Mouse (Mus musculus): ENCODE data around the gene Gnb3. TPM values are rescaled to one million over a fixed set of nuclear protein-coding genes. Genes with fewer than 3 reads are reported as not detected.
A peak's percentile ranks its signal among the peaks of the same experiment; 100 is the strongest.
"Not testable (repeated sequence)": the region's sequence is repeated elsewhere in the genome, so short reads cannot be mapped to it uniquely, and the experiment has no call there.

The Gnb3 gene
- total RNA-seq, 2 experiments from 2014 or later = 14.1 to 14.6 TPM

DNA sequence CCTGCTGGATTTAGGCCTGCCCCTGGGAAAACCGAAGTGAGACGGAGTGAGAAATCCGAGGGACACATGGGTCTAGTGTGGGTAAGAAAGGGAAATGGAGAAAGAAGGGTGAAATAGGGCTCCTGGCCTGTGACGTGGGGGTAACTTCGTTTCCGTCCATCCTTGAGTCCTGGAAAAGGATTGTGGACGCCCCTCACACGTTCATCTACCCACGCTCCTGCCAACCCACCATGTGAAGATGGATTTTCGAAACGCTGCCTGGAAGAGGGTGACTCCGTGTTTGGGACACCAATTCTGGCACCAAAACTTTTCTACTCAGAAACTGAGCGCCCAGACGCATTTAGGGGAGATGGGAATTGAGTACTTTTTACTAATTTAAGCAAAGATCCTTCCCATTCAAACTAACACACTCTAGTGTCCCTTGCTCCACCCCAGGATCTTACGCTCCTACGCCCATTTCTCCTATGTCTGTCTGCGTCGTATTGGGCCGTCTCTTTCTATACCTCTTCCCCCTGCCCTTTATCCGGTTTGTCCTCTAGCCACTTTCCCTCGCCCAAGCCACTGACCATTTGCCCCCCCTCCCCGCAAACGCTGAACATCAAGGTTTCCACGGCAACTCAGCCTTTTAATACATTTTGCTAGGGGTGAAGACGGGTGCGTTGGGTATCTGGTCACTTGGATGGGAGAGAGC is 17.9 kb upstream of the Gnb3 start:
- DNase-seq = no peak

GRCm38 (mm10) chr6:124856916-124857839 is 17.1 kb upstream of the Gnb3 start, which contains the start of gene P3h3:
TSS of gene P3h3 (minus strand) at chr6:124857752.
- DNase-seq = peak; percentile 87

GRCm38 (mm10) chr6:124856321-124856720 is 16.2 kb upstream of the Gnb3 start:
- no peak for DNase-seq

- DNase-seq = no peak
Measured at GRCm38 (mm10) chr6:124854647-124855046, 14.6 kb upstream of the Gnb3 start.

GRCm38 (mm10) chr6:124850535-124850934 is 10.5 kb upstream of the Gnb3 start:
- DNase-seq = no peak

GRCm38 (mm10) chr6:124847305-124847704 is 7.2 kb upstream of the Gnb3 start:
- peak; percentile 90 to 98 for DNase-seq

- DNase-seq = peak; percentile 64 to 65
Measured at GRCm38 (mm10) chr6:124839805-124840204, 270 bp downstream of the Gnb3 start.

DNA sequence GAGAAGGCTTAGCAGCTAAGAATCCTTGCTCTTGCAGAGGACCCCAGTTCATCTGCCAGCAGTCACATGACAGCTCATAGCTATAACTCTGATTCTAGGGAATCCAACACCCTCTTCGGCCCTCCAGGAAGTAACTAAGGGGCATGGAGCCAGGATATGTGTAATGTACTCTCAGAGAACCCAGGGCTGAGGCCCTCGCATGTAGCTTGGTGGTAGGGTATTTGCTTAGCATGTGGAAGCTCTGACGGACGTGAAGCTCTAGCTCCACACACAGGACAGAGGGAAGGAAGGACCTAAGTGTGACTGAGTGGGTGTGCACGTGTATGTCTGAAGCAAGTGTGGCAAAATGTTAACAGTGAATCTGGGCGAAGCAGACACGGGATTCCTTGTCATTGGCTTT is 3.7 kb downstream of the Gnb3 start:
- no peak for DNase-seq

DNA sequence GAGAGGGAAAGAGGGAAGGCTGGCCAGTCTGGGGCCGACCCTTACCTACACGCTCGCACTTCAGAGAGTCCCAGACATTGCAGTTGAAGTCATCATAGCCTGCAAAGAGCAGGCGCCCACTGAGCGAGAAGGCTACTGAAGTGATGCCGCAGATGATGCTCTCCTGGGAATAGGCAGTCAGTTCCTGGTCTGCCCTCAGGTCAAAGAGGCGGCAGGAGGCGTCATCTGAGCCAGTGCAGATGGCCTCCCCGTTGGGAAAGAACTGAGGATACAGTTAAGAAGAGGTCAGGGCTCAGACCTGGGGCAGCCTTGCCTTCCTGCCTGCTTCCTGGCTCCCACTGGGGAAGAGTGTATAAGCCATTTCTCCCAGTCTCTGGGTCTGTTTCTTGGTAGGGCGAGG is 4.5 kb downstream of the Gnb3 start:
- no peak for DNase-seq

DNA sequence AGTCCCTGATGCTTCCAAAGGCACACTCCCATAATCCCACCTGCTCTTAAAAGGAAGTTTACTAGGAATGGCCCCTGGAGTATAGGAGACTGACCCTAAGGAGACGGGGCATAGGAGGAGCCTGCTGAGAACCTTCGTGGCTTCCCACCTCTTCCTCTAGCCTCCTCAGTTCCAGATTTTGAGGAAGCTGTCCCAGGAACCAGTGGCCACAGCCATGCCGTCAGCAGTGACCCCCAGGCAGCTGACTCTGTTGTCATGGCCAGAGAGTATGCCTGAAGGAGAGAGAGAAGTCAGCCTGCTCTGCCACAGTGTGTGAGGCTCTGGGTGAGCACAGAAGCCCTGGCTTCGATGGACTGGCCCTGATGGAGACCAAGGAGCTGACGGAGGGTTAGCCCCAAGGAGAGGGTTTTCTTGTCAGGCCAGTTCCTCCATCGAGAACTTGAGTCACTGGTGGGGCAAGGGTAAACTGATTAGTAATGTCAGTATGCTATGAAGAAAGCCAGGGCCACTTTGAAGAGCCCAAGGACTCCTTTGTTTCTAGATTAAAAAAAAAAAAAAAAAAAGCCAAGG is 5.5 kb downstream of the Gnb3 start:
- peak in 1 of 2 experiments; percentile 56 for DNase-seq

DNA sequence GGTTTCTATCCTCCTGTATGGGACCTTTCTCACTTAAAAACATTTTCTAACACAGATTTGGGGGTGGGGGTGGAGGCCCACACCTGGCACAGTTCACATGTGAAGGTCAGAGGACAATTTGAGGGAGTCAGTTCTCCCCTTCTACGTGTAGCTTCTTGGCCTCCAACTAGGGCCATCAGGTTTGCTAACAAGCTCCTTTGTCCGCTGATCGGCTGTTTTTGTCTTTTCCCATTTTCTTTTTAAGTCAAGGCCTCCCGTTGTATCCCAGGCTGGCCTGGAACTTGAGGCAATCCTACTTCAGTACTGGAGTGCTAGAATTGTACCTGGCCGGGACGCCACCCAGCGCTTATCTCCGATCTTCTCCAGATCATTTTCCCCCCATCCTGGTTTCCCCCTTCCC is 8.4 kb downstream of the Gnb3 start:
- DNase-seq = no peak

GRCm38 (mm10) chr6:124831199-124831598 is 8.9 kb downstream of the Gnb3 start:
- not testable (repeated sequence) for DNase-seq

- DNase-seq = peak; percentile 97 to 98
Measured at GRCm38 (mm10) chr6:124829799-124830700, 10.0 kb downstream of the Gnb3 start.

DNA sequence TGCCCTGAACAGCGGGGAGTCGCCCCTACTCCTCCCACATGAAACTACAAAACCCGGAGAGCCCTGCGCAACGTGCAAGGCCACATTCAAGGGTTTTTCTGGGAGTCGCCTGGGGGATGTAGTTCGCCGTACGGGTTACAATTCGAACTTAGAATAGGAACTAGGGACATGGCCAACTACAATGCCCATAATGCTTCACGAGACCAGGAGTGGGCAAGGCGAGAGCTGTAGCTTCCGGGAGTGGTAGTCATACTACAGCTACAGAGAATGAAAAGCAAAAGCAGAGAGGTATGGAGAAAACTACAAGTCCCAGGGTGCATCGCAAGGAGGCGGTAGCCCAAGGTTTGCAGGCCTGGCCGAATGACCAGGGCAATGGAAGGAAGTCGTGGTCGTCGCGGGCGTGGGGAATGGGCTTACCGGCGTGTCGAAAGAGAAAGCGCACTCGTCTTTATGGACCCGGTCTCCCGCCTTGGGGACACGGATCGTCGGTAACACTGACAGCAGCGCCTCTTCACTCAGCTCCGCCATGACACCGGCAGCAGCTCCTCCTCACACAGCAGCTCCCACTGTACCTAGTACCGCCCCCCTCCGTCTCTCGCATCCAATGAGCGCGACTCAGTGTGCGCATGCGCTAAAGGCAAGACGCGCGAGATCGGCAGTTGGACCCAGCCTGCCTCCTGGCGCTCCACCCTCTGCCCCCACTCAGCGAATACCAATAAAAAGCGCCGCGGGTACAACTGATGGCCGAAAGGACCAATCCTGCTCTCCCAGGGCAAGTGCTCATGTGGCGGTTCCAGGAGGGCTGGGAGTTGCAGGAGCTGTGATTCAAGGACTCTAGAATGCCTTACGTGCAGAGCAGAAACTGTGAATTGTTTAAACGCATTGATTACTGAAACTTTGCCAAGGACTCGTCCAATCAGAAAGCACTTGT is 10.9 kb downstream of the Gnb3 start, which contains the start of the genes Usp5 and Cdca3:
TSS of gene Usp5 (minus strand) at position 617 of the 931 bp plus-strand sequence.
TSS of gene Cdca3 (plus strand) at position 680 of the 931 bp plus-strand sequence.
- peak; percentile 98 to 100 for DNase-seq

DNA sequence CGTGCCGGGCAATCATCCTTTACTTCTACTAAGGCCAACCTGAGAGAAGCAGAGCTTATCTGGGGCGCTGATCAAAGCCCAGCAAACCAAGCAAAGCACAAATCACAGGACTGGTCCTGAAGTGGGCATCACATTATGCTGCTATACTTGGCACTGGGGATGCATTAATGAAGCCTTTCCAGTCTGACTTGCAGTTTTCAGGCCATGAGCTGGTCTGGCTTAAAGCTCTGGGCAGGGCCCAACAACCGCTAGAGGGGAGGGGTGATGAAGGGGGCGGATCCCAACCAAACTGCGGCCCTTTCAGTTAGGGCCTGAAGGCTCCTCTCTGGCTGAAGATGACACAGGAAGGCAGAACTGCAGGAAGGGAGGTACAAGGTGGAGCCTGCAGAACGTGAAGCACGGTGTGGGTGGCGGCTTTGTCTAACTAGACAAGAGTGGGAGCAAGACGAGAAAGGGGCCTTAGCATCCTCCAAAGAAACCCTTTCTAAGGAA is 11.9 kb downstream of the Gnb3 start:
- no peak for DNase-seq

DNA sequence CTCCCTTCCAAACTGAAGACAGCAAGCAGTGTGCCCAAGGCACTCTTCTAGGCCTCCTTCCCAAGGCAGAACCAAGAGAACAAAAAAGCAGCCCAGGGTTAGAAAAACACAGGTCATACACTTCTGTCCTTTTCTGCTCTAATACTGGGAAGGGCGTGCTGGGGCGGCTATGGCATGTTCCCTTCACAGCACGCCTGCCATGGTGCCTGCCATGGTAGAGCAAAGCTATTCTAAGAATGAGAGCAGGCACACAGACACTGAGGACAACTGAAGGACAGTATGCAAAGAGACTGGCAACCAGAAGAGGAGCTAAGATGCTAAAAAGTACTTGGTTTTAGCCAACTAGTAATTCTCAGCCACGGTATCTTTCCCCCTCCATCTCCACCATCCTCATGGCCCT is 18.0 kb downstream of the Gnb3 start:
- DNase-seq = no peak

GRCm38 (mm10) chr6:124820891-124821290 is 19.2 kb downstream of the Gnb3 start:
- DNase-seq = no peak

DNA sequence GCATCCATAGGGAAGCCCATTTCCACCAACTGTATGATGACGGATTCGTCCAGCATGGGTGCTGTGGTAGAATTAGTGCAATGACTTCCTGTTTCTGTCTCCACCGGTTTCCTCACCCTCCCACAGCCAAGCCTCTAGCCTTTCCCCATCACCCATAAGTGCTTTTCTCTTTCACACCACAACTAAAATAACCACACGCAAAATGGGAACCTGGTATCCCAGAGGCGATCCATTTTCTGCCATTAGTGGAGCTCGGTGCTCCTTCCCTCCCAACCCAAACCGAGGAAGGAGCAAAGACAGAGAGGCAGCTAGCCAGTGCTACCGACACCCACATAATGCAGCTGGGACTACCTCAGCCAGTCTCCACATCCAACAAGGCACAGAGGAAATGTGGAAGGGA is 22.1 kb downstream of the Gnb3 start:
- DNase-seq = no peak

DNA sequence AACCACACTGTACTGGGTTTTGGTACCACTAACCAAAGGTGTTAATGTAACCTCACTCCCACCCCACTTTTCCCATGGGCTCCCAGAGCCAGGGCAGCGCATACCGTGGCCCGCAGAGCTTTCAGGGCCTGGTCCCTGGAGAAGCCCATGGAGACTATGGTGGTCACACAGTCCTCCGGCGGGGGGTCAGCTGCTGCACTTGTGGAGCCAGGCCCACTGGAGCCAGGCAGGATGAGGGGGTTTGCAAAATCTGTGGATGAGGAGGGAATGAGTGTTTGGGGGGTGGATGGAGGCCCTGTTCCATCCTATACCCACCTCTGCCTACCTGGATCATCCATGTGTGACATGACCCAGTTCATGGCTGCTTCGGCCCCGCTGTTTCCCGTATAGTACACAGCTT is 22.5 kb downstream of the Gnb3 start:
- no peak for DNase-seq

DNA sequence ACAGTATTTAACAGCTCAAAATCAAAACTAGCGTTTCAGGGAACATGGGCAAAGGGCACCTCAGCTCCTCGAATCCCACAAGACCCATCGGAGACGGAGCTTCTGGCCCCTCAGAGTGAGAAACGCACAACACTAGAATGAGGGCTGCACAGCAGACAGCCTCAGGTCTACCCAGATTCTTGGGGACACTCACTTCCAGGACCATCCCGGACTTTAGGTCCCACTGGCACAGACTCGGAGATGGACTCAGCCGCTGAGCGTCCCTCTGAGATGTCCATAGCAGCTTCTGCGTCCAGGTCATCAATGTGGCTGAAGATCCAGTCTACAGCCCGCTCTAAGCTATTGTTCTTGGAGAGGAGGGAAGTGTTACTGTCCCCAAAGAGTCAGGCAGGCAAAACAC is 22.9 kb downstream of the Gnb3 start:
- DNase-seq = no peak

Data from heart, adult 18-20 months (tissue).